Mouse (Mus musculus): Measurements from ENCODE around the gene Nod1. TPM values are rescaled to one million over a fixed set of nuclear protein-coding genes. Genes with fewer than 3 reads are reported as not detected.

Nod1 gene
- polyA plus RNA-seq, 1 experiment from 2014 or later = 2.7 TPM

DNA sequence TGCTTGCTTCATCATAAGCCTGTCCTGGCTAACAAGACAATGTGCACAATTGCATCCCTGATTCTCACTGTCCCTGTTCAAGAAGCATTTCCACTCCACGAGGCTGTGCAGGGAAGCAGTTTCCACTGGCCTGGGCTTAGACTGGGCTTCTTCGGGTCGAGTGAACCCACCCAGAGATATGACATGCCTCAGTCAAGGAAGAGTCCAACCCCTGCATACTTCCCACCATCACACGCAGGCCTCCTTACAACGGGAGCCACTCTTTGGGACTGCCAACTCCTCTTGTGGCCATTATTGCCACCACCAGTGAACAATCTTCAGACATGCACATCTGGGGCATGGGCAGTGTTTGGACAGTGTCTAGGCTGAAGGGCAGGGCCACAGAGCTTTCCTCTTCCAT is 53.9 kb downstream of the Nod1 start:
- H3K4me3 ChIP-seq (replicated peaks; ENCODE audit: low read length) = no peak overlapping the region
- no peaks in the 10 kb centered on the region for H3K9me3 ChIP-seq (ENCODE audit: control insufficient read depth, low read length)
- H3K4me2 ChIP-seq (replicated peaks) = no peak overlapping the region
- H3K9ac ChIP-seq = no peak overlapping the region
- no peaks in the 10 kb centered on the region for H3K4me1 ChIP-seq (replicated peaks; ENCODE audit: control insufficient read depth, insufficient read depth, low read length)
- H3K27ac ChIP-seq = no peak overlapping the region
- no peak for DNase-seq (ENCODE audit: low spot score)
- no peaks in the 10 kb centered on the region for H3K36me3 ChIP-seq (replicated peaks; ENCODE audit: control insufficient read depth, insufficient read depth)
- no peak for ATAC-seq (ENCODE audit: low FRiP score)
- no peaks in the 10 kb centered on the region; the same call in 1 of the 2 replicates for H3K27me3 ChIP-seq (ENCODE audit: control insufficient read depth, insufficient read depth, low read length)
- 91% methylated on average over 5 of the region's 5 CpGs for WGBS

DNA sequence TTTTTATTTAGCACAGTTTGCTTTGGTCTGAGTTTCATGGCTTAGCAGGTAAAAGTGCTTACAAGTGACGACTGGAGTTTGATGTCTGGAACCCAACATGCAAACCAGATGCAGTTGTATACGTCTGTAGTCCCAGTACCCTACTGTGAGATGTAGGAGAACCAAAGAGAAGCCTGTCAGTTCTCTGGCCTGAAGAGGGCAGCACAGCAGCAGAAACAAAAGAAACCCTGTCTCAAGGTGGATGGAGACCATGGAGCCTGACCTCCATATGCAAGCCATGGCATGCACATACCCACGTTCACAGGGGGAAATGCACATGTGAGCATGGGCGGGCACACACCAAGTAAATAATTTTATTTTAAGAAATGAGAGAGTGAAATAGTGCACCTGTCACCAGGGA is 54.9 kb downstream of the Nod1 start:
- ATAC-seq (ENCODE audit: low FRiP score) = no peak

DNA sequence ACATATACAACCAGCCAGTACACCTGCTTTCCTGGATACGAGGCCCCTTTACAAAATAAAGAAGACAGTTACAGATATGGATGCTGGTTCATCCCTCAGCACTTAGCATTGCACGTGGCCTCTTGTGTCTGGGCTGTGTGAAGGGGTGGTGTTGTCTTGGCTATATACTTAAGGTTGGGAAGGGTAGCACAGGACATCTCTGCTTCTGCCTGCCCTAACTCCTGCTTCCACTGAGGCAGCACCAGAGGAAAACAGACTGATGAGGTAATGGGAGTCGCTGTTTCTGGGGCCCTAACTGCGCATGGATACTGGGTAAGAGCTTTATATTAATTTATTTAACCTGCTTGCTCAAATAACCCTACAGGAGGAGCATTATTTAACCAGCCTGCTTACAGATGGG is 55.5 kb downstream of the Nod1 start:
- 85% methylated on average over 4 of the region's 4 CpGs for WGBS
- Histone ChIP-seq H3K4me3 (replicated peaks; ENCODE audit: low read length) (no peak overlapping the region), H3K36me3 (replicated peaks; ENCODE audit: control insufficient read depth, insufficient read depth) (no peaks in the 10 kb centered on the region), H3K27me3 (ENCODE audit: control insufficient read depth, insufficient read depth, low read length) (no peaks in the 10 kb centered on the region; the same call in 1 of the 2 replicates), H3K27ac (no peak overlapping the region), H3K9me3 (ENCODE audit: control insufficient read depth, low read length) (no peaks in the 10 kb centered on the region), H3K9ac (no peak overlapping the region), H3K4me1 (replicated peaks; ENCODE audit: control insufficient read depth, insufficient read depth, low read length) (no peaks in the 10 kb centered on the region), H3K4me2 (replicated peaks) (no peak overlapping the region)
- ATAC-seq (ENCODE audit: low FRiP score) (no peak), DNase-seq (ENCODE audit: low spot score) (no peak)

More for the DNA sequence above, 54.9 kb downstream of the Nod1 start:
- no peak overlapping the region for H3K4me3 ChIP-seq (replicated peaks; ENCODE audit: low read length)
- no peaks in the 10 kb centered on the region for H3K4me1 ChIP-seq (replicated peaks; ENCODE audit: control insufficient read depth, insufficient read depth, low read length)
- no peaks in the 10 kb centered on the region for H3K9me3 ChIP-seq (ENCODE audit: control insufficient read depth, low read length)
- no peak overlapping the region for H3K4me2 ChIP-seq (replicated peaks)
- no peak overlapping the region for H3K9ac ChIP-seq
- no peak overlapping the region for H3K27ac ChIP-seq
- no peaks in the 10 kb centered on the region for H3K36me3 ChIP-seq (replicated peaks; ENCODE audit: control insufficient read depth, insufficient read depth)
- peak; percentile 42 for DNase-seq (ENCODE audit: low spot score)
- no peaks in the 10 kb centered on the region; the same call in 1 of the 2 replicates for H3K27me3 ChIP-seq (ENCODE audit: control insufficient read depth, insufficient read depth, low read length)
- WGBS = 51% methylated on average over 4 of the region's 4 CpGs

DNA sequence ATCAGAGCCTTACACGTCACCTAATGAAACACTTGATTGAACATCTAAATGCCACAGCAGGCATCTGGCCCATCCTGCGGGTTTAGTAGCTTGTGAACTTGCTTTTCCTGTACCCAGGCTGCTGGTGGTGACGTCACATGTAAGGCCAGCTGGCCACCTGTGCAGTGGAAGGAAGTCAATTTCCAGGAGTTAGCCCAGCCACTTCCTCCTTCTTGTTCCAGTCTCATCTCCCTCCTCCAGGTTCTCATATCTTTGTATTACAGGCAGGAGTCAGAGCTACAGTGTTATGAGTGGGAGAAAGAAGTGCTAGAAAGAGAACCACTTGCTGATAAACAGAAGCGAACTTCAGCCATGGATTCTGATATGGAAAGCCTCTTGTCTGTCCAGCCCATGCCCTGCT is 56.2 kb downstream of the Nod1 start:
- ATAC-seq (ENCODE audit: low FRiP score) = no peak
- Histone ChIP-seq H3K4me2 (replicated peaks) (no peak overlapping the region), H3K27me3 (ENCODE audit: control insufficient read depth, insufficient read depth, low read length) (no peaks in the 10 kb centered on the region; the same call in 1 of the 2 replicates), H3K36me3 (replicated peaks; ENCODE audit: control insufficient read depth, insufficient read depth) (no peaks in the 10 kb centered on the region), H3K4me3 (replicated peaks; ENCODE audit: low read length) (no peak overlapping the region), H3K9ac (no peak overlapping the region), H3K4me1 (replicated peaks; ENCODE audit: control insufficient read depth, insufficient read depth, low read length) (no peaks in the 10 kb centered on the region), H3K27ac (no peak overlapping the region), H3K9me3 (ENCODE audit: control insufficient read depth, low read length) (no peaks in the 10 kb centered on the region)
- DNase-seq (ENCODE audit: low spot score) = no peak
- 72% methylated on average over 4 of the region's 4 CpGs for WGBS

DNA sequence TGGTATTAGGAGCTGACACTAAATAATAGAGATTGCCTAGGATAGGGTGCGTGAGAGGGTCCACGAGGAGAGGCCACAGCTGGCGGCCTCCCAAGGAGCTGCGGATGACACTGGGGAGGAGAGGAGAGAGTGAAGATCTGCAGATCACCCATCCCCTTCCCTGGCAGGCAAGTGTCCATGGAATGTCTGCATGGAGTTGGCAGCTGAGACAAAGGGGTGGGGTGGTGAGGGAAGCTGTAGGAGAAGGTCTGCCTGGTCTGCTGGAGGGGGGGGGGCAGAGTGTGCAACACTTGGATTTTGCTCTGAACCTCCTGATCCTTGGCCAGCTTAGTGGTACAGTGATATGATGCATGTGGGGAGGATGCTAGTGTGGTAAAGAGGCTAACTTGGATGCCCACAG is 57.4 kb downstream of the Nod1 start:
- Histone ChIP-seq H3K9ac (no peak overlapping the region), H3K27me3 (ENCODE audit: control insufficient read depth, insufficient read depth, low read length) (no peaks in the 10 kb centered on the region), H3K4me2 (replicated peaks) (no peak overlapping the region), H3K9me3 (ENCODE audit: control insufficient read depth, low read length) (no peaks in the 10 kb centered on the region), H3K27ac (no peak overlapping the region), H3K36me3 (replicated peaks; ENCODE audit: control insufficient read depth, insufficient read depth) (no peaks in the 10 kb centered on the region), H3K4me3 (replicated peaks; ENCODE audit: low read length) (no peak overlapping the region), H3K4me1 (replicated peaks; ENCODE audit: control insufficient read depth, insufficient read depth, low read length) (no peaks in the 10 kb centered on the region)
- ATAC-seq (ENCODE audit: low FRiP score) = no peak
- WGBS = 88% methylated on average over 4 of the region's 4 CpGs
- no peak for DNase-seq (ENCODE audit: low spot score)

DNA sequence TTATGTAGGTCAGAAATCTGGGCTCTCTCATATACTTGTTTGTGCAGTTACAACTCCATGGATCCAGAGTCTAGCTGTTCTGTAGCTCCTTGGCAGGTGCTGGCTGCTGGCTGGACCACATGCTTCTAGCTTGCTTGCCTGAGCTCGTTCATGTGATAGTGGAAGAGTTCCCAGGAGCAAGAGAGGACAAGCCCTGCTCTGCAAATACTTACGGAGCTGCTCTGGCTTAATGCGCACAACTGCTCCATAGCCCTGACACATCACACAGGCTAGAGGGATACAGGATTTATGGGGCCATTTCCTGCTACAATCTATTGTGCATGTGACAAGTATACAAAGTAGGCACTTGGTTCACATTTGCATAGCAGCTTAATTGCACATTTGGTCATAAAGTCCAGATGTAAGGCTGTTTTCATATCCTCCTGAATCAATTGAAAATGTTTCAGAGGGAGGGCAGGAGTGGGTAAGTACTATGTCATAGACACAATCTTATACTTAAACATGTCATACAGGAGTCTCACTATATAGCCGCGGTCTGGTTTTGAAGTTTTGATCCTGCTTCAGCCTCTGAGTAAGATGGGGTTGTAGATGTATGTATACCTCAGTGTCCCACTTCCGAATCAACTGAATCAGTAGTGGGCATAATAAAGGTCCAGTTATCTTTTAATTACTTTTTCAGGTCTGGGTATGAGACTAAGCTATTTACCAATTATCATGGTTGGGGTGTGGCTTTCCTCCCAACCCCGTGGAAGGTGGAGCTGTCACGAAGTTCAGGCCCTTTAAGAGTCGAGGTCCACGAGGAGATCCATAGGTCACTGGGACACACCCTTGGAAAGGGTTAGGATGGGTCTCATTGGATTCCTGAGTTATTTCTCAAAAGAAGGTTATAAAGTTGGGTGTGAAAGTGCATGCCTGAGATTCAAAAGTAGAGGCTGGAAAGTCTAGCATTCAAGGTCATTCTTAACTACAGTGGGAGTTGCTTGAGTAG is 66.1 kb downstream of the Nod1 start:
- WGBS = 88% methylated on average over 10 of the region's 10 CpGs
- ATAC-seq (ENCODE audit: low FRiP score) (no peak), DNase-seq (ENCODE audit: low spot score) (no peak)
- Histone ChIP-seq H3K9ac (no peak overlapping the region), H3K27ac (no peak overlapping the region), H3K4me1 (replicated peaks; ENCODE audit: control insufficient read depth, insufficient read depth, low read length) (no peaks in the 10 kb centered on the region), H3K36me3 (replicated peaks; ENCODE audit: control insufficient read depth, insufficient read depth) (no peaks in the 10 kb centered on the region), H3K4me2 (replicated peaks) (no peak overlapping the region), H3K9me3 (ENCODE audit: control insufficient read depth, low read length) (no peaks in the 10 kb centered on the region), H3K27me3 (ENCODE audit: control insufficient read depth, insufficient read depth, low read length) (no peaks in the 10 kb centered on the region), H3K4me3 (replicated peaks; ENCODE audit: low read length) (no peak overlapping the region)

DNA sequence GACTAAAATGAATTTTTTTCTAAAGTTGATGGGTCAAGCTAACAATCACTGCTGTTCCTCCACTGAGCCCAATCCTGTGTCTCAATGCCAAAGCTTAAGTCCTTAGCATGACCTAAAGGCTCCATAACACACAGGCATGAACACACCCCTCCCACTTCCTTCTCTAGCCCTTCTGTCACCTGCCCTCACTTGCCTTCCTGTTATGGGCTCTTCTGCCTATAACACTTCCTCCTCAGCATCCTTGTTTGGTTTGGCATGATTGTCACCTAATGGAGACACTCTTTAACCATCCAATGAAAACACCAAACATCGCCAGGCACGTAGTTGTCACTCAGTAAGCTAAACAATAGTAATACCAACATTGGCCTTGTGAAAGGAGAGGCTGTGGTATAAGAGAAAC is 69.9 kb downstream of the Nod1 start:
- Histone ChIP-seq H3K27ac (no peak overlapping the region), H3K9me3 (ENCODE audit: control insufficient read depth, low read length) (no peaks in the 10 kb centered on the region), H3K36me3 (replicated peaks; ENCODE audit: control insufficient read depth, insufficient read depth) (no peaks in the 10 kb centered on the region), H3K4me3 (replicated peaks; ENCODE audit: low read length) (no peak overlapping the region), H3K27me3 (ENCODE audit: control insufficient read depth, insufficient read depth, low read length) (no peaks in the 10 kb centered on the region), H3K9ac (no peak overlapping the region), H3K4me1 (replicated peaks; ENCODE audit: control insufficient read depth, insufficient read depth, low read length) (no peaks in the 10 kb centered on the region), H3K4me2 (replicated peaks) (no peak overlapping the region)
- DNase-seq (ENCODE audit: low spot score) (no peak), ATAC-seq (ENCODE audit: low FRiP score) (no peak)
- WGBS = 90% methylated on average over 2 of the region's 2 CpGs

DNA sequence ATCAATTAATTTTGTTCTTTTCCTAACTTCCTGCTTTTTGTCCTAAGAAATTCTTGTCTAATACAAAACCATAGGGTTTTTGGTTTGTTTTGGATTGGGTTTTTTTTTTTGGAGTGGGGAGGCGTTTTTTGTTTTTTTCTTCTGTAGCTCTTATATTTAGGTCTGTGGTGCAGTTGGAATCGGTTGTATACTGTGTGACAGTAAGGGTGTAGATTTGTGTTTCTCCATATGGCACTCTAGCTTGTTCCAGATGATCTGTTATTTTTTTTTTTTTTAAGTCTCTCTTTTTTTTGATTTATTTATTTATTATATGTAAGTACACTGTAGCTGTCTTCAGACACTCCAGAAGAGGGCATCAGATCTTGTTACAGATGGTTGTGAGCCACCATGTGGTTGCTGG is 72.2 kb downstream of the Nod1 start:
- H3K9me3 ChIP-seq (ENCODE audit: control insufficient read depth, low read length) = no peaks in the 10 kb centered on the region
- H3K4me2 ChIP-seq (replicated peaks) = no peak overlapping the region
- no peaks in the 10 kb centered on the region for H3K27me3 ChIP-seq (ENCODE audit: control insufficient read depth, insufficient read depth, low read length)
- no peaks in the 10 kb centered on the region for H3K4me1 ChIP-seq (replicated peaks; ENCODE audit: control insufficient read depth, insufficient read depth, low read length)
- H3K36me3 ChIP-seq (replicated peaks; ENCODE audit: control insufficient read depth, insufficient read depth) = no peaks in the 10 kb centered on the region
- no peak for ATAC-seq (ENCODE audit: low FRiP score)
- H3K4me3 ChIP-seq (replicated peaks; ENCODE audit: low read length) = no peak overlapping the region
- 89% methylated on average over 2 of the region's 2 CpGs for WGBS
- no peak for DNase-seq (ENCODE audit: low spot score)
- H3K9ac ChIP-seq = no peak overlapping the region
- H3K27ac ChIP-seq = no peak overlapping the region

DNA sequence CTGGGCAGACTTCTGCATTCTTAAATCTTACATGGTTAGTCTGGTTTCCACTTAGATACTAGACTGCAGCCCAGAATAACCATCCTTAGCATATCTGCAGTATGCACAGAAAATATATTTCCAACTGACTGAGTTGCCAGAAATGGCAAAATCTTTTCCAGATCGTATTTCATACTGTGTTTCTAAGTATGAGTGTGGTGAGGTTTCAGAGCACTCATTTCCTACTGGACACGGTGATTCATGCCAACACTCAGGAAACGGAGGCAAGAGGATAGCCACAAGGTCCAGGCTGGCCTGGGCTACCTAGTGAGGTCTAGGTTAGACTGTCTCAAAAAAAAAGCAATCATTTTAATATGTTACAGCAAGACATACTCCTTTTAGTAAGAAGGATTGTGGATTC is 81.0 kb downstream of the Nod1 start:
- no peak for DNase-seq (ENCODE audit: low spot score)
- H3K27ac ChIP-seq = no peak overlapping the region
- no peaks in the 10 kb centered on the region for H3K27me3 ChIP-seq (ENCODE audit: control insufficient read depth, insufficient read depth, low read length)
- H3K4me3 ChIP-seq (replicated peaks; ENCODE audit: low read length) = no peak overlapping the region
- no peak overlapping the region for H3K4me2 ChIP-seq (replicated peaks)
- 93% methylated on average over 3 of the region's 3 CpGs for WGBS
- ATAC-seq (ENCODE audit: low FRiP score) = no peak
- H3K9ac ChIP-seq = no peak overlapping the region
- no peaks in the 10 kb centered on the region for H3K9me3 ChIP-seq (ENCODE audit: control insufficient read depth, low read length)
- no peaks in the 10 kb centered on the region for H3K4me1 ChIP-seq (replicated peaks; ENCODE audit: control insufficient read depth, insufficient read depth, low read length)
- no peaks in the 10 kb centered on the region for H3K36me3 ChIP-seq (replicated peaks; ENCODE audit: control insufficient read depth, insufficient read depth)
